Mouse (Mus musculus): Measurements from ENCODE around the gene Proz.

Gene Proz

DNA sequence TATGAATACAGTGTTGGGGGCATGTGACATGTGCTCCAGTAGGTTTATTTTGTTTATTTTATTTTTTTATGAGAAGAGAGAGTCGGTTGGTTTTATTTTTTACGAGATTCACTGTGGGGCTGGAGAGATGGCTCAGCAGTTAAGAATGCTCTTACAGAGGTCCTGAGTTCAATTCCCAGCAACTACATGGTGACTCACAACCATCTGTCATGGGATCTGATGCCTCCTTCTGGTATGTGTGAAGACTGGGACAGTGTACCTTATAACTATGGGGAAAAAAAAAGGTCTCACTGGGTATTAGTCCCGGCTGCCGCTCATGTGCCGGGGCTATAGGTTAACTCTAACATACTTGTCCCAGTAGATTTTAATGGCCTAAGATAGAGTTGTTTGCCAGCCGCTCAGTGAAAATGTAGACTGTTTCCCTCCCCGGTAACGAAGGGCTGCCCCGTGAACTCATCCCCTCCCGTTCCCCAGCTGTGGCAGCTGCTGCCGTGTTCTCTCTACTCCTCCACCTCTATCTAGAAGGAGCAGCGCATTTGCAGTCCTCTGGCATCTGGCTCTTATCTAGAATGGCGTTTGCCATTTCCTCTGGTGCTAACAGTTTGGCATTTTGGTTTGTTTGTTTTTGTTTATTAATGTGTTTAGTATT is 47.4 kb downstream of the Proz start:
- no peak for DNase-seq (ENCODE audit: low spot score)

- no peak for DNase-seq (ENCODE audit: low spot score)
These were observed 48.3 kb downstream of the Proz start for GRCm38 (mm10) chr8:13108967-13109366.

GRCm38 (mm10) chr8:13109416-13109960 is 48.8 kb downstream of the Proz start:
- no peak for DNase-seq (ENCODE audit: low spot score)

- no peak for DNase-seq (ENCODE audit: low spot score)
These were observed 51.2 kb downstream of the Proz start for GRCm38 (mm10) chr8:13111917-13112316.

DNA sequence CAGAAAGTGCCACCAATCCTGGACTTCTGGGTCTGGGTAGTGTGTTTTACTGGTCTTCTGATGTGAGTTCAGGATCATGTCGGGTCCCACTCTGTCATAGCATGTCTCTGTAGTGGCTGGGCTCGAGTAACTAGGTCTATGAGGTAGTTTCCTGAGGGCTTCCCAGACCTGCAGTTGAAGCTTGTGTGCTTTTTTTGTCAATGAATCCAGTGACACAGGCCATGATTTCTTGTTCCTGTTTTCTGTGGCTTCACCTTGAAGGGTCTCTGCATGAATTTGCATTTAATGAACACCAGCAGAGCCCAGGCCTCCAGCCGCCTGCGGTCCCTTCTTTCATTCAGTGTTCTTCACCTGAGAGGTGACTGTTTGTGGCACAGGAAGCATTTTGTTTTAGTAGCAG is 52.5 kb downstream of the Proz start:
- no peak for DNase-seq (ENCODE audit: low spot score)

DNA sequence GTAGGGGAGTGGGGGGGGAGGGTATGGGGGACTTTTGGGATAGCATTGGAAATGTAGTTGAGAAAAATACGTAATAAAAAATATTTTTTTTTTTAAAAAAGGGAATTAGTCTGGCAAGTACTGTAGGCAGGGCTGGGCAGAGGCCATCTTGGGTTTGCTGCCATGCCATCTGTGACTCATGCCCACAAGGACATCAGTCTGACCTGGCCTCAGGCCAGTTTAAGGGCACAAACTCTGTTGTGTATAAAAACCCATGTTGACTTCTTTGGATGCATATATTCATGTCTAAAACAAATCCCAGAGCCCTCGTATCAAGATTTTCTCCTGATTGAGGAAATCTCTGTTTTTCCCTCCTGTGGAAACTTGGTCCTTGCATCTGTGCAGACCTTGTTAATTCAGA is 56.4 kb downstream of the Proz start:
- DNase-seq (ENCODE audit: low spot score), result no peak

DNA sequence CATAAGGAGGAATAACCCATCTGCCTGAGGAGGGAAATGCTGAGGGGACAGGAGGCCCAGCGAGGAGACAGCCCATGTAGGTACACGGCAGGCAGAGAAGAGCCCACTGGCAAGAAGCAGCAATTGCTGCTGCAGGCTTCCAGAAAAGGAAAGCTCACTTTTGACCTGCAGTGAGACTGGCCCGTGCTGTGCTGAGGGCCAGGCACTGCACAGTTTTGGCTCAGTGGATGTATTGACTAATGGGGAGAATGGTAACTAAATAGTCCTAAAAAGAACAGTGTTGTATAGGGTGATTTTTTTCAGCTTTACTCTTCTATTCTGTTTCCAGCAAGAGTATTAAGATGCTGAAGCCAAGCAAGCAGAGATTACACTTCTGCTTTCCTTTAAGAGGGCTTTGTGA is 57.8 kb downstream of the Proz start:
- DNase-seq (ENCODE audit: low spot score), result no peak

DNA sequence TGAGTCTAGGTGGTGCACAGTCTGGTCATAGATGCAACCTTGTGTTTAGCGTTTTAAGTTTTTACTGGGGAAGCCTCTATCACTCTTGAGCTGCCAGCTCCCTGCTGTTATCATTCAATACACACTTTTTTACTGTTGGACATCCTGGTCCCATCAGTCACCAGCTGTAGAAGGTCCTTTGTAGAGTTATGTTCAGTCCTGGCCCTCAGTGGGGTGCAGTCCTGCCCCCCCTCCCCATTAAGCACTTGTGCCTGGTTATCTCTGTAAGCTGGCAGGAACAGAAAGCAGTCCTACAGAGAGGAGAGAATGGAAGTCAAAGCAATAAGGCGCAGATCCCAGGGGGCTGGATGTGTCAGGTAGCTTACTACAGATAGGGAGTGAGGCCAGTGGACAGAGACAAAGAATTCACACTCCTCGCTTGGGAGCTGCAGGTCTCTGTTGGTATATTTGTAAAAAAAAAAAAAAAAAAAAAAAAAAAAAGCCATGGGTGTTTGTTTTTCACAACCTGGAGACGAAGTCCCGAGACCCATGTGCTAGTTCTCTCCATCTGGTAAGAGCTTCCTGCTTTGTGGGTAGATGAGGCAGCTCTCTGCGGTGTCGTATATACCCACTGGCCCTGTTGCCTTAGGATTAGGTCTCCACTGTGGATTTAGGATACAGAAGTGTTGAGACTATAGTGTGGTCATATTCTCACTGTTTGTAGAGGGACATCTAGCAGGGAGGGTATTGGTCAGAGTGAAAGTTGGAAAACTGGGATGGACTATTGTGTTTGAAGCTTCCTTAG is 60.4 kb downstream of the Proz start:
- no peak for DNase-seq (ENCODE audit: low spot score)

GRCm38 (mm10) chr8:13122887-13123421 is 62.2 kb downstream of the Proz start:
- no peak for DNase-seq (ENCODE audit: low spot score)

GRCm38 (mm10) chr8:13124897-13125296 is 64.2 kb downstream of the Proz start:
- DNase-seq (ENCODE audit: low spot score), result peak; percentile 10

Measured in lung, postnatal 25 days (tissue).